Mouse (Mus musculus) ES-Bruce4 (cell line): ENCODE data around the gene Ccdc36. TPM values are rescaled to one million over a fixed set of nuclear protein-coding genes. Genes with fewer than 3 reads are reported as not detected.

Source experiments
- H3K27ac ChIP-seq: 2 replicates; pipeline ENCODE4 v1.5.1; 2012; ENCODE audit warnings: low read length, inconsistent platforms; ENCODE audit not compliant: insufficient read depth
- H3K27me3 ChIP-seq: 2 replicates; pipeline ENCODE4 v1.6.1; 2012; ENCODE audit warnings: mild to moderate bottlenecking, low read length, inconsistent platforms; ENCODE audit not compliant: control insufficient read depth, poor library complexity, insufficient read depth, severe bottlenecking
- H3K36me3 ChIP-seq: 2 replicates; pipeline ENCODE4 v1.6.1; 2012; ENCODE audit warnings: inconsistent platforms, mild to moderate bottlenecking, low read length, moderate library complexity; ENCODE audit not compliant: control insufficient read depth, poor library complexity, insufficient read depth, severe bottlenecking
- H3K4me1 ChIP-seq: one replicate; pipeline ENCODE4 v1.8.1; 2011; ENCODE audit warnings: low read length; ENCODE audit not compliant: control insufficient read depth, insufficient read depth
- H3K4me3 ChIP-seq: 2 replicates; pipeline ENCODE4 v1.5.1; 2011; ENCODE audit warnings: low read depth, mild to moderate bottlenecking, low read length
- H3K9ac ChIP-seq: 2 replicates; pipeline ENCODE4 v1.6.1; 2012; ENCODE audit warnings: low read depth, mild to moderate bottlenecking, inconsistent platforms; ENCODE audit not compliant: poor library complexity, severe bottlenecking
- H3K9me3 ChIP-seq: replicated peaks from 2 replicates; pipeline ENCODE4 v1.6.1; 2012; ENCODE audit warnings: mild to moderate bottlenecking, low read length, inconsistent platforms; ENCODE audit not compliant: control insufficient read depth, poor library complexity, insufficient read depth, severe bottlenecking
- CTCF ChIP-seq: IDR thresholded peaks from one replicate; pipeline ENCODE4 v1.8.1; 2011; ENCODE audit warnings: low read depth, low read length
- EP300 ChIP-seq: IDR thresholded peaks from 2 replicates; pipeline ENCODE4 v1.6.1; 2011; ENCODE audit warnings: low read depth, low read length; ENCODE audit not compliant: insufficient read depth
- POLR2A ChIP-seq: IDR thresholded peaks from one replicate; pipeline ENCODE4 v1.8.1; 2011; ENCODE audit warnings: low read length; ENCODE audit not compliant: insufficient read depth
- polyA plus RNA-seq: library from polyadenylated mRNA; stranded (reverse); fragments of >200 nt; gene quantifications from 2 replicates; pipeline ENCODE4 v1.2.4, GENCODE M21; 2011; ENCODE audit warnings: low read depth; ENCODE audit not compliant: missing spikeins, insufficient read depth, insufficient read length

The Ccdc36 gene
- polyA plus RNA-seq, 1 experiment: 0.96 TPM

GRCm38 (mm10) chr9:108404451-108404850 is 23.8 kb downstream of the Ccdc36 start:
- no peaks in the 10 kb centered on the region for H3K36me3 ChIP-seq
- no peak overlapping the region for H3K9ac ChIP-seq
- no peaks in the 10 kb centered on the region for H3K27me3 ChIP-seq
- no peak overlapping the region for H3K27ac ChIP-seq
- H3K4me3 ChIP-seq: no peak overlapping the region
- TF ChIP-seq EP300: no peak
- TF ChIP-seq POLR2A: no peak
- no peak for TF ChIP-seq CTCF
- no peaks in the 10 kb centered on the region for H3K4me1 ChIP-seq
- no peaks in the 10 kb centered on the region for H3K9me3 ChIP-seq

- Histone ChIP-seq H3K4me1 (no peaks in the 10 kb centered on the region), H3K9ac (no peak overlapping the region), H3K9me3 (no peaks in the 10 kb centered on the region), H3K27ac (no peak overlapping the region), H3K27me3 (no peaks in the 10 kb centered on the region), H3K36me3 (no peaks in the 10 kb centered on the region), H3K4me3 (no peak overlapping the region)
- TF ChIP-seq POLR2A: no peak
- no peak for TF ChIP-seq CTCF
- no peak for TF ChIP-seq EP300
Measured at GRCm38 (mm10) chr9:108403081-108403480, 25.2 kb downstream of the Ccdc36 start.

GRCm38 (mm10) chr9:108401186-108401960 is 26.9 kb downstream of the Ccdc36 start:
- no peak overlapping the region for H3K27ac ChIP-seq
- H3K4me3 ChIP-seq: no peak overlapping the region

GRCm38 (mm10) chr9:108398324-108398723 is 30.0 kb downstream of the Ccdc36 start:
- no peak overlapping the region for H3K27ac ChIP-seq
- H3K27me3 ChIP-seq: no peaks in the 10 kb centered on the region
- TF ChIP-seq CTCF (no peak), EP300 (no peak), POLR2A (no peak)
- no peaks in the 10 kb centered on the region for H3K4me1 ChIP-seq
- no peak overlapping the region for H3K9ac ChIP-seq
- H3K4me3 ChIP-seq: no peak overlapping the region
- no peaks in the 10 kb centered on the region for H3K9me3 ChIP-seq
- no peaks in the 10 kb centered on the region for H3K36me3 ChIP-seq

More at GRCm38 (mm10) chr9:108401186-108401960, 26.9 kb downstream of the Ccdc36 start:
- no peaks in the 10 kb centered on the region for H3K9me3 ChIP-seq
- H3K9ac ChIP-seq: no peak overlapping the region
- no peaks in the 10 kb centered on the region for H3K27me3 ChIP-seq
- no peaks in the 10 kb centered on the region for H3K4me1 ChIP-seq
- TF ChIP-seq EP300: no peak
- TF ChIP-seq POLR2A: no peak
- no peak for TF ChIP-seq CTCF
- H3K36me3 ChIP-seq: no peaks in the 10 kb centered on the region

GRCm38 (mm10) chr9:108395427-108395826 is 32.9 kb downstream of the Ccdc36 start:
- Histone ChIP-seq H3K36me3 (no peaks in the 10 kb centered on the region), H3K9me3 (no peaks in the 10 kb centered on the region), H3K4me1 (peaks cover 6% of the 10 kb centered on the region), H3K4me3 (no peak overlapping the region), H3K27ac (no peak overlapping the region), H3K27me3 (no peaks in the 10 kb centered on the region), H3K9ac (no peak overlapping the region)
- TF ChIP-seq EP300 (no peak), POLR2A (no peak), CTCF (no peak)

- H3K9ac ChIP-seq: no peak overlapping the region
- no peak overlapping the region for H3K27ac ChIP-seq
- H3K4me1 ChIP-seq: peaks cover 6% of the 10 kb centered on the region
- no peak for TF ChIP-seq POLR2A
- no peak for TF ChIP-seq CTCF
- TF ChIP-seq EP300: no peak
- no peak overlapping the region for H3K4me3 ChIP-seq
- no peaks in the 10 kb centered on the region for H3K36me3 ChIP-seq
- H3K27me3 ChIP-seq: no peaks in the 10 kb centered on the region
- no peaks in the 10 kb centered on the region for H3K9me3 ChIP-seq
Measured at GRCm38 (mm10) chr9:108394191-108394590, 34.1 kb downstream of the Ccdc36 start.
